Mouse (Mus musculus) embryo, embryonic 9.5 days (tissue): ENCODE data around the gene Ppp4r1.

Experiments
- DNase-seq: peaks from one replicate; pipeline ENCODE4 v3.0.0-alpha.2; 2017; ENCODE audit errors: extremely low spot score

The Ppp4r1 gene

DNA sequence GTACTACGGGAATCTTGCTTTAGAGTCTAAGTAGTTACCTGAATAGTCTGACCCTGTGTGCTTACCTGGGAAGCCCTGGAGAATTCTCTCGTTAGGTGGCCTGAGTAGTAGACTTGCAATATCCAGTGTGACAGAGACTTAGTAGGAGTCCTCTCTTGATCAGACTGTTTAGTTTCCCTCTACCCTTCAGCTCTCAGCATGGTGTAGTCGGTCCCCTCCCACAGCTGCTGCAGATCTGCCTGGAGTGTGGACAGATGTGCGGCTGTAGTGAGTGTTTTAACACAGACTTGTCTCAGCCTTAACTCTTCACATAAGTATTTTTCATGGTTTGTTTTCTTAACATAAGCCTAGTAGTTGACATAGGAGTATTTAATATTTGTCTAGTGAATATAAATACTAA lies 19.7 kb downstream of the Ppp4r1 start:
- no peak for DNase-seq

DNA sequence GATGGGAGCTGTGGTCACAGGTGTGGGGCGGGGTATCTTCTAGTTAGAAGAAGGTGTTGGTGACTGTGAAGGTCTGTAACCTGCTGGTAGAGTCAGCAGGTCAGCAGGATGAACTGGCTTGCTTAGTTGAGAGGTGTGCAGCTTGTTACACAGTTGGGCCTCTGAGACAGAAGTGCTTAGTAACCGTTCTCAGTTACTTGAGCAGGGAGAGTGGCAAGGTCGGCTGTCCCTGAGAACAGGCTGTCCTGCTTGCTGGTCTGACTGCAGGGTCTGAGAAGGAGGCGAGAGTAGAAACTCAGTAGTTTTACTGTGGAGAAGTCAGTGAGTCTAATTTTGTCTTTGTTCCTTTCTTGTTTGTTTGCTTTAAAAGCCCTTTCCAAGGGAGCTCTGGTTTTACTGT lies 23.6 kb downstream of the Ppp4r1 start:
- no peak for DNase-seq

DNA sequence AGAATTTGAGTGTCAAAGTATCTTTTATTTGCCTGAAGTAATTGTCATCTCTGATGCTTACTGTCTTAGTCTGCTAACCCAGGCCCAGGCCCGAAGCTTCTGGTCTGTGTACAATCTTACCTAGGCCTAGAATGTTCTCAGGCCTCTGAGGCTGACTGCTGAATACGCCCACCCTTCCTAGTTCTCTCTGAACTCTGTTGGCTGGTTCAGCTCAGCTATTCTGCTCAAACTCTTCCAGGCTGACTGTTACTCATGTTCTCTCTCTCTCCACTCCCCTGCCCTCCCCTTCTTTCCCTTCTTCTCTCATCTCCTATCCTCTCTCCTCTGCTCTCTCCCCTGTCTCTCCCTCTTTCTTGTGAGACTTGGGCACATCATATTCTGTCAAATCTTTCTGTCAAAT lies 24.0 kb downstream of the Ppp4r1 start:
- DNase-seq, result no peak

DNA sequence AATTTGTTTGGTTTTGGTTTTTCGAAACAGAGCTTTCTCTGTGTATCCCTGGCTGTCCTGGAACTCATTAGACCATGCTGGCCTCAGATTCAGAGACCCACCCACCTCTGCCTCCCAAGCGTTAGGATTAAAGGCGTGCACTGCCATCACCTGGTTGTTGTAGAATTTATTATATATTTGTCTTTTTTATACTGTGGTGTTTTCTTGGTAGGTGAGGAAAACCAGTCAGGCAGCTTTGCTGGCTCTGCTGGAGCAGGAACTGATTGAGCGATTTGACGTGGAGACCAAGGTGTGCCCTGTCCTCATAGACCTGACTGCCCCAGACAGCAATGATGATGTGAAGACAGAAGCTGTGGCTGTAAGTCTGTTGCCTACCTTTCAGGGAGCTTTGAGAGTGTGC lies 28.7 kb downstream of the Ppp4r1 start:
- DNase-seq, result no peak

DNA sequence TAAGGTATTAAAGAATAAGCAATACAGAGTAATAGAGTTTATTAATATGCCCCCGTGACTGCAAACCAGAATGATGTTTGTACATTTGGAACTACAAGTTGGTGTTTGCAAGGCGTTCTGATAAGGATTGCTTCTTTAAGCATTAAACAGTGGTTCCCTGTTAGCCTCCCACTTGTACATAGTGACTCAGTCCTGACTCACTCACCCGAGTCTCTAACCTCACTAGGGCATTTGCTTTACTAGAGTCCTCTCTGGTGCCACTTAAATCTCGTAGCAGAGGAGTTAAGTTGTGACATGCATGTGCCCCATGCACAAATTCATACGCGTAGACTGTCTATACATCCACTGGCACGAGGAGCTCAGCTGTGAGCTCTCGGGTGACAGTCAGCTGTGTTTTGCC lies 31.4 kb downstream of the Ppp4r1 start:
- no peak for DNase-seq

DNA sequence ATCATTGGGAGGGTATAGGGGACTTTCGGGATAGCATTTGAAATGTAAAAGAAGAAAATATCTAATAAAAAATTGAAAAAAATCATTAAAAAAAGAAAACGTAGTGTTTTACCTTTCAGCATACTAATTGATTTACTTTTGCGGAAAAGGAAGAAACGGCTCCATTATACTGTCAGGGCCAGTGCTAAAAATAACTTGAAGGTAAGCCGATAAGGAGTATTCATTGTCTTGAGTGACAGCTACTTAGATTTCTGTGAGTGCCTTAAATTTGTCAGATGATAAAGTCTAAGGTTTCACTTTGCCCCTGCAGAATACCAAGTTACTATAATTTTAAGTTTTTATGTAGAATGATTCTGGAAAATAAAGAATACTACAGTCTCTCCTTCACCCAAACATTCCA lies 37.8 kb downstream of the Ppp4r1 start:
- DNase-seq, result no peak

DNA sequence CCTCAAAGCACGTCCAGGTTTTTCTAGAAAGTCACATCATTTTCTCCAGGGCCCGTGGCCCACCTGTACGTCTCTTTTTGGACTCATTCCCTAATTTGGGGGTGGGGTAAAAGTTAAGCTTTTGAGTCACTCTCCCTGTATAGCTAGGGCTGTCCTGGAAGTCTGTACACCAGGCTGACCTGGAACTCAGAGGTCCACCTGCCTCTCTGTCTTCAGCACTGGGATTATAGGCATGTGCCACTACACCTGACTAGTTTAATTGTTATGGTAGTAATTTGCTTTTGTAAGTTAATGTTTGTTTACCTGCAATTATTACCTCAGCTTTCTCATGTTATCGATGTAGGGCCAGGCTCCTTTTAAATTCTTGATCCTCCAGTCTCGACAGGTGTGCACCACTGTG lies 40.0 kb downstream of the Ppp4r1 start:
- DNase-seq, result no peak

DNA sequence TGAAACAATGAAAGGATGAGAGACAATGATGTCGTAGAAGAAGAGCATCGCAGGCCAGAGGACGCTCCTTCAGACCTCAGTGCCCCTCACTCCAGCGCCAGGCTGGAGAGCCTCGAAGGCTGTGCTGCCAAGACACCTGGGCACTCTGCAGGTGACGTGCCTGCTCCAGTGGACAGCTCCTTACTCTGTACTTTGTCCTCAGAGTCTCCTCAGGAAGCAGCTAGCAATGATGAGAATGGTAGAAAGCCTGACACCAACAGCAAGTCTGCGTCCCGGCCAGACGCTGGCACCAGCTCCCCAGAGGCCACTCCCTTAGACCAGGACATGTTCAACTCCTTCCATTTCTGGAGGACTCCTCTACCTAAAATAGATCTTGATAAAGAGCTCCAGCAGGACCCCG lies 41.9 kb downstream of the Ppp4r1 start:
- DNase-seq, result no peak

DNA sequence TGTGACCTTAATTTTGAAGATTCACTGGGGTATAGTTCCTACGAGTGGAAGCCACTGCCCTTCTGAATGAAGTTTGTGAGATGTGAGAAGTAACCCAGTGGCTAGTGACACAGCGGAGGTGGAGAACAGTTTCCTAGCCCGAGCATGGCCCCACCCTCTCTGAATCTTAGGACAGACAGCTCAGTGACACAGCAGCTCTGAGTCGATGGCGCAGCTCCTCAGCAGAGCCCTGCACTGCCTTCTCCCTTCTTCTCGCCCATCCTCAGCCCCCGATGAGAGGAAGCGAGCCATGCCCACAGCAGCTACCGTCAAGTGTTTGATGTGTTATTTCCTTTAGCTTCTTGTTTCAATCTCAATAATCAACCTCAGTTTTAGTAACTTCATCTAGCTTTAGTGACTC lies 43.9 kb downstream of the Ppp4r1 start:
- no peak for DNase-seq

DNA sequence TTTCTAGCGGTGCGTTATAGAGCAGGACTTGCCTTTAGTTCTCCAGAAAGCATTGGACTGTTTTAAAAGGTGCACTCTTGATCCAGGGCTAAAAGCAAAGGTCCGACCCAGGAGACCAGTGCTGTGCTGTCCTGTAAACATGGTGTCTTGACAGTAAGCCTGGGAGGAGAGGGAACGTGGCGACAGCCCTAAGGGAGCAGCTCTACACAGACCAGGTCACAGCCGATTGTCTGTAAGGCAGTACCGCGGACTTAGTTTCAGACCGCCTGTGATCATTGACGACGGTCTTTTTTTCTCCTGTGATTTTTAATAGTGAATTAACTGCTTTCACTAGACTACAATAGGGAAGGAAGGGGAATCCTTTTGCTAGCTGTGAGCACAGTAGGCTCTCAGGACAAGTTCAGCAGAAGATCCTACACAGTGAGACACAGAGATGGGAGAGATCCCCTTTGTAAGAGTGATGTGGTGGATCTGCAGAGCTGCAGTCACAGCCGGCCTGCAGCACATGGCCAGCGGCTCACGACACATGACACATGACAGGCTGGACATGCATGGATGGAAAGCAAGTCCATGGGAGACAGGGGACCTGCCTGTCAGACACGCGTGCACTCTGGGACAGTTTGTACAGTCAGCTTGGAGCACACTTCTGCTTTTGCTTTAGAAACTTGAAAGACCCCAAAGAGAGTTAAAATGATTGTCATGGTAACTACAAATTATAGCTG lies 44.9 kb downstream of the Ppp4r1 start:
- DNase-seq, result no peak

DNA sequence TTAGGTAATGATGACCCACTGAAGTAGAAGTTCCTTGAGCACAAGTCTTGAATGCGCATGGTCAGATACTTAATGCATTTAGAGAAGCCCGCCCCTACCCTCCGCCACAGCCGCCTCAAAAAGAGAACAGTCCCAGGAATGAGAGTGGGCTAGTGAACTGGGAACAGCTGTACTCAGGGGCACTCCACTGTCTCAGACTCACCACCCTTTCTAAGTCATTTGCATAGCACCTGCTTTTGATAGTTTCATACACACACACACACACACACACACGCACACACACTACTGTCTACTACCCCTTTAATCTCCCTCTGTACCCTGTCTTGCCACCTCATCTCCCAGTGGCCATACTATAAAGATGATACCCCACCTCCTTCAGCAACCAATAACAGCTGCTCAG lies 45.5 kb downstream of the Ppp4r1 start:
- no peak for DNase-seq

DNA sequence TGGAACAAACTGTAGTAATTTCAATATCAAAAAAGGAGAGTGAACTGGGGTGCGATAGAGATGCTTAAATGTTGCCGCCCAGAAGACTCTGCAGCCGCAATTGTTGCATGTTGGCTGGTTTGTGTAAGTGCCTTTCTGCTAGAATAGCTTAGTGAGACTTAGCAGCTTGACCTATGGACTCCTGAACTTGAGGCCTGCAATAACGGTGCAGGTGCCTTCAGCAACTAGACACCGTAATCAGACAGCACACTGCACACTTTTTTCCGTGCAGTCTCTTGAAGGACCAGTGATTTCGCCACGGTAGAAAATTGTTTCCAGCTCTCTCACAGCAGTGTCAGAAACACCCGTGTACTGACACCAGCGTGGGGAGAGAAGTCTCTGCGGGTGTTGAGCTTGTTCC lies 46.6 kb downstream of the Ppp4r1 start:
- no peak for DNase-seq

DNA sequence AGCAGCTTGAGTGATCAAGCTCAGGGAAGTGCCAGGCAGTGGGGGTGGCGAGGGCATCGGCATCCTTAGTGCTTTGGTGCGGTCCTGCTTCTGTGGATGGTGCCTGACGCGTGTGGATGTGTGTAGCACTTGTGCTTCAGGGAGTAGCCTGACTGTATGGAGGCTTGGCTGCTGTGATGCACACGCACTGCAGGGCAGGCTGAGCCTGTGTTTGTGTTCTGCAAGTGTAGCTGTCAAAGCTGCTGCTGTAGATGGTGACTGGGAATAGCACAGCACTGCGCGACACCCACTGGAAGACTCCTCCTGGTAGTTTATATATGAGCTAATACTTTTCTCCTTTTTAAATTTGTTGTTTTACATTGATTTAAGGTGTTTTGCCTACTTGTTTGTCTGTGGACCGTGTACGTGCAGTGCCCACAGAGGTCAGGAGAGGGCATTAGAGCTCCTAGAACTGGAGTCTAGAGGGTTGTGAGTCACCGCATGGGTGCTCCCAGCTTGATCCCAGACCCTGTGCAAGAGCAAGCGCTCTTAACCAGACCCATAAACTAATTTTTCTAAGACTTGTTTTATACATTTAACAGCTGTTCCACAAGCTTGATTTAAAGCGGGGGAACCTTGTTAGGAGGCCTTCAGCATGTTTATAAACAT lies 48.0 kb downstream of the Ppp4r1 start:
- no peak for DNase-seq

DNA sequence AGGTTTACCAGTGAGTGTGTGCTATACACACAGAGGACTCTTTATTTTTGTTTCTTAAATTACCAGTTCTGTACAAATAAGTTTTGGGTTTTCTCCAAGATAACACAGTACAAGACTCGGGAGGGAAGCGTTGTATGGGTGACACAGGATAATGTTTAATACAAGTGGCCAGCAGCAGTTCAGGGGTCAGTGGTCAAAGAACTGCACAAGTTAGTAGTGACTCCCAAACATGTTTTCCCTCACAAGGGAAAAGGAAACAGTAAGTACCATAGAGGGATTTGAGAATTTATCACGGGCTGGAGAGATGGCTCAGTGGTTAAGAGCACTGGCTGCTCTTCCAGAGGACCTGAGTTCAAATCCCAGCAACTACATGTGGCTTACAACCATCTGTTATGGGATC lies 51.5 kb downstream of the Ppp4r1 start:
- DNase-seq, result no peak

DNA sequence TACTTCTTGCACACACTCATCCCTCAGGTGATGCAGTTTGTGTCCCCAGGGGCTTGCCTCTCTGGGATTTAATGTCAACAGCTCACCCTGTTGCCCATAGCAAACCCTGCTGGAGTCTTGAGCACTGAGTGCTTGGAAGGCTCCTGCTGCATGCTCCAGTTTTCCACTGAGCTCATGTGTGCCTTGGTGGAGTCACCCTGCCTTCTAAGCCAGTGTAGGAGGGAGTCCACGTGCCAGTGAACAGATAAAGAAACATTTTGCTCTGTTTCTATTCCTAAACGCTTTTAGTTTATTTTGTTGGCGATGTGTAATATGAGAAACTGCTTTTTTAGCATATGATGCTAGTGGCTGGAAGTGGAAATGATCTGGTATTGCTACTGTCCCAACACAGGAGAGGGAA lies 54.4 kb downstream of the Ppp4r1 start:
- DNase-seq, result no peak

DNA sequence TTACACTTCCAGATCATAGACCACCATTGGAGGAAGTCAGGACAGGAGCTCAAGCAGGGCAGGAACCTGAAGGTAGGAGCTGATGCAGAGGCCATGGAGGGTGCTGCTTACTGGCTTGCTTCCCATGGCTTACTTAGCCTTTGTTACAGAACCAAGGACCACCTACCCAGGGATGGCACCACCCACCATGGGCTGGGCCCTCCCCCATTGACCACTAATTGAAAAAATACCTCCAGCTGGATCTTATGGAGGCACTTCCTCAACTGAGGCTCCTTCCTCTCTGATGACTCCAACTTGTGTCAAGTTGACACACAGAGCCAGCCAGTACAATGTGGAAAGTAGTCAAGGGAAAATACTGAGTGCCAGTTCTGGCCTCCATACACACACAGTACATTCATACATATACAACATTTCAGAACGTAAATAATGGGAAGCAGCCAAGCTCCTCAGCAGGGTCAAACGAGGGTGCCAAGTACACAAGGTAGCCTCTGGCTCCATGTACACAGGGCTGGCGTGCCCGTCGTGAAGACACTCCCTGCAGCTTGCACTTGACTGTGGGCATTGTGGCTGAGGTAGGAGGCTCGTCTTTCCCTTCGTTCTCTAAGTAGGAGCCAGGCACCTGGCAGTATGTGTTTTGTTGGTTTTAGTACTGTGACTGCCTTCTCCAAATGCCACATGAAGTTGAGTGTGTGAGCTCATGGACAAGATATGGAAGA lies 57.3 kb downstream of the Ppp4r1 start:
- DNase-seq, result no peak

DNA sequence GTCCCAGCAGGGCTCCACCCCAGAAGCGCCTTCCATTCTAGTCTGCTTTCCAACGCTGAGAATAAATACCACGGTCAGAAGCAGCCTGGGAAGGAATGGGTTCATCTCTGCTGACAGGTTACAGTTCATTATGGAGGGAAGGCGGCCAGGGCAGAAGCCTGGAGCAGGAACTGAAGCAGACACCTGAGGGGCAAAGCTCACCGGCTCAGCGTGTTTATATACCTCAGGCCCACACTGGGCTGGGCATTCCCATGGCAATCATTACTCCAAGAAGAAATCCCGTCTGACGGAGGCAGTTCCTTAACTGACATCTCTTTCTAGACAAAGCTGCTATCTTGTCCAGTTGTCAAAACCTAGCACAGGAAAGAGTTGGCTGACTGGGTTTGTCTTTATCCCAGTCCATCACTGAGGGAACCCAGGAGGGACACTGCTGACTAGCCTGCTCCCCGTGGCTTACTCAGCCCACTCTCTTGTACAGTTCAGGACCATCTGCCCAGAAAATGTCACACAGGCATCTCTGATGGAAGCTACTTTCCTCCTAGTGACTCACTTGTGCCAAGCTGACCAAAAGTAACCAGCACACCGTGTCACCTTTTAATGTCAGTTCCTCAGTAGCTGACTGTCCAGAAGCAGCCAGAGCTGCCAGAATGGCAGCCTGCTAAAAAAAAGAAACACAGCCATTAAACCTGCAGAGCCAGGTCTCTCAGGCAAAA lies 60.5 kb downstream of the Ppp4r1 start:
- DNase-seq, result no peak

DNA sequence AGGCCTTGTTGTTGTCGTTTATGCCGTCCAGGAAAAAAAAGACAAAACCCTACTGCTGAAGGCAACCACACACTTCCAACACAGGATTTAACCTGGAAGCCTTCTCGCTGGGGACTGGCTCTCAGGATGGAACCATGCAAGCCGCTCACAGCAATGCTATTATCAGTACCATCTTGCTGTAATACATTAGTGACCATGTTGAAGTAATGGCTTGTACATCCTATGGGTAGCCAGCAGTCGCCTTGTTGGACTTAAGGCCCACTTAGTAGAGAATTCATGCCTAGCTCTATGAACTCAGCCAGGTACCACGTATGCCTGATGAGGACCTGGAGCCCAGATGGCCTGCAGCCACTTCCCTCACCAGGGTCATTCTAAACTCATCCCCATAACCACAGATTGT lies 63.0 kb downstream of the Ppp4r1 start:
- no peak for DNase-seq

DNA sequence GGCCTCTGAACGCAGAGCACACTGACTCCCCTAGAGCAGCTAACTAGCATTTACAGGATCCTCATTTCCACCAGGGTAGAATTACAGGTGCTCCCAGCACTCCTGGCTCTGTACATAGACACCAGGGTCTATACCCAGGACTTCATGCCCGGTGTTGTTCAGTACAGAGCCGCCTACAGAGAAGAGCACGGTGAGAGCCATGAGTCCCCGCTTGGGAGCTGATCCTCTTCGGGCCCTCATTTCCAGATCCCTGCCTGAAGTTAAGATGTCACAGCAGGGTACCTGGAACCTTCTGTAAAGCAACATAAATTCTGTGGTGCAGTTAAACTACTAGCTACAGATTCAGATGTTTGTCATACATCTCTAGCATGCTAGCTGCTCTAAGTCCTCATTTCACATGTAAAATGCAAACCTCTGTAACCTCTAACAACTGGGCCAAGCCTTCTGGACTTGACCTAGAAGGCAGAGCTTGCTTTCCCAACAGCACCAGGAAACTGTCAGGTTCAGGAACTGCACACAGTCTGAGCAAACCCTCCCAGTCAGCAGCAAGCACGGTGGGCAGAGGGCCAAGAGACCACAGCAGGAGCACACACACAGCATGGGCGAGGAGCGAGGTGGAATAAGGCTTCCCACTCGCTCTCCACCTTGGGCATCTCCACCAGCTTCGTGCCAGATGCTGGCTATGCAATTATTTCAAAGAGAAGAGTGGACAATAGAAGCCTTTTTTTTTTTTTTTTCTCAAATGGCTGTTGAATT lies 65.5 kb downstream of the Ppp4r1 start:
- no peak for DNase-seq

DNA sequence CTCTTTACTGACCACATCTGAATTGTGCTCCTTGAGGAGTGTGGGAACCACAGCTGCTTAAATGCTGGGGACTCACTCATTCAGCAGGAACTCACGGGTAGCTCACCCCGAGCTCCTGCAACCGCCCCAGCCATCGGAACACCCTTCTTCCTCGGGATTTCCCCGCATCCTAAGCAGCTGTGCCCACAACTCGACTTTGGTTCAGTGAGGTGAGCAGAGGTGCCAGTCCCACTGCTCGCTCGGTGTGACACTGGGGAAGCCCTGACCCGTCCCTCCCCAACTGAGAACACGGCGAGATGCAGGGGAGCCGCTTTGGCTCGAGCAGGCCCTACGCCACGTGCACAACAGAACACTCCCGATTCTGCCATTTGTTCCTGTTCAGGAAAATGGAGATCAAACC lies 68.1 kb downstream of the Ppp4r1 start:
- no peak for DNase-seq

DNA sequence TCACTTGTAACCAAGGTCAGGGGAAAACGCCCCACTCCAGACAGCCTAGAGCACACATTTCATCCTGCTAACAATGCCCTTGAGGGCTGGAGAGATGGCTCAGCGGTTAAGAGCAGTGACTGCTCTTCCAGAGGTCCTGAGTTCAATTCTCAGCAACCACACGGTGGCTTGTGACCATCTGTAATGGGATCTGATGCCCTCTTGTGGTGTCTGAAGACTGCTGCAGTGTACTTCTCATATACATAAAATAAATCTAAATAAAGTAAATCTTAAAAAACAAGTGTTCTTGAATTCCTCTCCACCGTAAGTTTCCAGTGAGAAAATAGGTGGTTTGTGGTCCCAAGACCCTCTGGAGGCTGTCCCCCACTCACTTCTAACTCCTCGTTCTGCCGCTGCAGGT lies 69.4 kb downstream of the Ppp4r1 start:
- DNase-seq, result no peak

DNA sequence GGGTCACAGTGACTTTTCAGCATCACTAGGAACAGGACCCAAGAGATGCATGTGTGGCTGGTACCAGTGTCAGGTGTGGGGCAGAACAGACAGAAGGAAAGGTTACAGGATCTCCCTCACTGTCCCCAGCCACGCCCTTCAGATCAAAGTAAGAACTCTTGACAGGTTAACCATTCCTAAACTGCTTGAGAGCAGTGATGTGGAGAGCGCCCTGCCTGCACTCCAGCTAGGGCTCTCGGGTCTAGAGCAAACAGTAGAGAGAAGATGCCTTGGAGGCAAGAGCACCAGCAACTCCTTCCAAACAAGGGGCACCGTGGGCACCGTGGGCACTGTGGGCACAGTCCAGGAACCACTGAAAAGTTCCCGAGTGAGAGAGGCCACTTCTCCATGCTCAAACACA lies 71.0 kb downstream of the Ppp4r1 start:
- no peak for DNase-seq
